Comparison of ENCODE assay signal across 8 mouse cellular contexts in the genomic region with DNA sequence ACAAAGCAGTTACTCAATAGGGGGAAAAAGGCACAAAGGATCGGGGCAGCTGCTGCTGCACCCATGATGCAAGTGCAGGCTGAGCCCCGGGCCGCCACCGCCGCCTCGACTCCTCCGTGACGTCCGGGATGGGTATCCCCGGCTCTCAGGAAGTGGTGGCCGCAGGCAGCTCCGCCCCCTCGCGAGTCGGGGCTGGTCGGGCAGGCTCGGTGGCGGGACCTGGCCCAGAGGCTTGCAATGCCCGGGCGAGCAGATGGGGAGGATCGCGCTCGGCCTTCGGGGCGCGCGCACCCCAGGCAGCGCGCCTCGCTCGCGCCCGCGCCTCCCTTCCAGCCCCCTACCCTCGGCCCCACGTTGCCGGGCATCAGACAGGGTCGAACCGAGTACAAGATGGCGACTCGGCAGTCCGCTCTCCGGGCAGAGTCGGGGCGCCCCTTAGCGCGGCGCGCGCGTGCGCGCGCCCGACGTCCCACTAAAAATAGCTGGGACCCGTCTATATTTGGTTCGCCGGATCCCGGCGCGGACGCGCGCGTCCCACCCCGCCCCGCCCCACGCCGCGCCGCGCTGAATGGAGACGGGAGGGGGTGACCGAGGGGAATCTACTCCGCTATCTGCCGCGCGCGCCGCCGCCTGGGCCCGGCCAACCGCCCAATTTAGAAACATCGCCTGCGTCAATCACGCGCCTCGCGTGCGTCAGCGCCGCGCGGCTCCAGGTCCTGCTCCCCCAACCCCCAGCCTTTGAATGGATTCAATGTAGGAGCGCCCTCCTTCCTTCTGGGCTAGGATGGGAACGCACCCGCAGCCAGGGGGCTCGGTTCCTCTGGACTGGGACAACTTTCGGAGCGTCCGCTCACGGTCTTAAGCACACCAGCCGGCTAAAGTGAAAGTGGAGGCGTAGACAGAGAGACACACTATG. TPM values are rescaled to one million over a fixed set of nuclear protein-coding genes. Genes with fewer than 3 reads are reported as not detected.
DNase-seq lines count a peak whose midpoint lies in the region; ATAC-seq and TF ChIP-seq lines count a peak whose summit lies in the region.

No protein-coding gene starts in this region.

- no peaks in the 10 kb centered on the region for H3K9me3 ChIP-seq in embryonic facial prominence, embryonic 15.5 days (replicated peaks)
- no peaks in the 10 kb centered on the region for H3K9me3 ChIP-seq in kidney, embryonic 15.5 days (replicated peaks)

- peaks cover 16% of the 10 kb centered on the region for H3K27me3 ChIP-seq in embryonic facial prominence, embryonic 15.5 days
- peaks cover 33% of the 10 kb centered on the region for H3K27me3 ChIP-seq in kidney, embryonic 15.5 days

- TF ChIP-seq CTCF in bone marrow, adult 2 months (IDR thresholded peaks at IDR 0.05; ENCODE audit: control insufficient read depth, insufficient read depth, low read length), result no peak

- DNase-seq in 416B (ENCODE audit: low read depth) (peak; percentile 95), liver (peak; percentile 91)
- DNase-seq in heart, adult 9 months (ENCODE audit: low spot score in 2 of 2), result peak; percentile 97
- peak; percentile 90 to 95 for DNase-seq in spleen, postnatal 4 days (ENCODE audit: low spot score in 2 of 2)

- no peaks in the 10 kb centered on the region; the same call in 1 of the 2 replicates for H3K4me1 ChIP-seq in bone marrow, adult 2 months (ENCODE audit: control insufficient read depth, insufficient read depth, low read length)
- peaks cover 50% of the 10 kb centered on the region for H3K4me1 ChIP-seq in embryonic facial prominence, embryonic 15.5 days
- peaks cover 43% of the 10 kb centered on the region for H3K4me1 ChIP-seq in kidney, embryonic 15.5 days

- peak; percentile 70; the same call in 1 of the 2 replicates for TF ChIP-seq POLR2A in bone marrow, adult 2 months (IDR thresholded peaks at IDR 0.05; ENCODE audit: borderline replicate concordance, control insufficient read depth, low read depth, low read length)

- H3K4me3 ChIP-seq in bone marrow, adult 2 months (replicated peaks; ENCODE audit: control insufficient read depth, low read depth, low read length), result peak overlapping the region; percentile 86
- H3K4me3 ChIP-seq in embryonic facial prominence, embryonic 15.5 days (replicated peaks), result peak overlapping the region; percentile 72
- H3K4me3 ChIP-seq in kidney, embryonic 15.5 days (replicated peaks), result peak overlapping the region; percentile 68

- H3K36me3 ChIP-seq in embryonic facial prominence, embryonic 15.5 days, result no peaks in the 10 kb centered on the region
- H3K36me3 ChIP-seq in kidney, embryonic 15.5 days, result no peaks in the 10 kb centered on the region

- under 1% methylated on average over 105 of the region's 105 CpGs for WGBS in bone marrow, adult 2 months
- under 1% methylated on average over 105 of the region's 105 CpGs for WGBS in embryonic facial prominence, embryonic 15.5 days
- WGBS in kidney, embryonic 15.5 days, result under 1% methylated on average over 105 of the region's 105 CpGs

- peak; percentile 93 for ATAC-seq in embryonic facial prominence, embryonic 15.5 days (ENCODE audit: insufficient number of reproducible peaks, low FRiP score, low TSS enrichment, low read depth)
- ATAC-seq in kidney, embryonic 15.5 days (replicated peaks; ENCODE audit: low FRiP score), result peak; percentile 93
- peak; percentile 51 for ATAC-seq in monocyte, adult 5-6 weeks (replicated peaks; ENCODE audit: insufficient number of reproducible peaks, low FRiP score, low TSS enrichment, poor library complexity, severe bottlenecking)

- peak overlapping the region; percentile 70 for H3K9ac ChIP-seq in embryonic facial prominence, embryonic 15.5 days
- peak overlapping the region; percentile 70 for H3K9ac ChIP-seq in kidney, embryonic 15.5 days

- peak overlapping the region; percentile 100 for H3K27ac ChIP-seq in bone marrow, adult 2 months (ENCODE audit: control insufficient read depth, insufficient read depth, low read depth, low read length, poor library complexity)
- H3K27ac ChIP-seq in embryonic facial prominence, embryonic 15.5 days (replicated peaks), result peak overlapping the region; percentile 98
- peak overlapping the region; percentile 94 for H3K27ac ChIP-seq in kidney, embryonic 15.5 days

- H3K4me2 ChIP-seq in embryonic facial prominence, embryonic 15.5 days (replicated peaks), result peak overlapping the region; percentile 91
- H3K4me2 ChIP-seq in kidney, embryonic 15.5 days, result peak overlapping the region; percentile 100

RNA-seq across cellular contexts. Expression of gene Nr4a3, which starts 1.9 kb away (rescaled TPM):
- not detected in 2 replicates for polyA plus RNA-seq in bone marrow, adult 2 months (2011; ENCODE audit: insufficient read depth, insufficient read length, low replicate concordance, missing spikeins)
- polyA plus RNA-seq in embryonic facial prominence, embryonic 15.5 days (2015; fragmentation: Nextera tagmentation; extraction: Ambion mirVana), result 0.38 and 0.49 TPM in 2 replicates
- 0.12 and 0.13 TPM in 2 replicates for polyA plus RNA-seq in kidney, embryonic 15.5 days (2015; fragmentation: Nextera tagmentation; extraction: Ambion mirVana)
- total RNA-seq in monocyte, adult 5-6 weeks (2017), result 4.5 to 20.4 TPM (median 5.1 TPM) in 3 replicates

Comparison
In these comparisons a context has a peak if more than half of its experiments do, and no peak if none do; other contexts are left out.
1. Peak in every context shown above with its lines: DNase-seq, ATAC-seq, H3K4me3 ChIP-seq and H3K27ac ChIP-seq.